Mouse (Mus musculus) spleen, postnatal 10 days (tissue): ENCODE measurements at regions not wholly inside any gene's neighbourhood (a gene's known extent, or its start where the extent isn't known, plus 50 kb on each side); places are given as distances from the start of the nearest gene placed in this dataset.

Experiments
- DNase-seq, 2 experiments: peaks; one replicate each; pipeline ENCODE4 v3.0.0; 2021 to 2022; ENCODE audit warnings: low spot score in 2 of 2

DNA sequence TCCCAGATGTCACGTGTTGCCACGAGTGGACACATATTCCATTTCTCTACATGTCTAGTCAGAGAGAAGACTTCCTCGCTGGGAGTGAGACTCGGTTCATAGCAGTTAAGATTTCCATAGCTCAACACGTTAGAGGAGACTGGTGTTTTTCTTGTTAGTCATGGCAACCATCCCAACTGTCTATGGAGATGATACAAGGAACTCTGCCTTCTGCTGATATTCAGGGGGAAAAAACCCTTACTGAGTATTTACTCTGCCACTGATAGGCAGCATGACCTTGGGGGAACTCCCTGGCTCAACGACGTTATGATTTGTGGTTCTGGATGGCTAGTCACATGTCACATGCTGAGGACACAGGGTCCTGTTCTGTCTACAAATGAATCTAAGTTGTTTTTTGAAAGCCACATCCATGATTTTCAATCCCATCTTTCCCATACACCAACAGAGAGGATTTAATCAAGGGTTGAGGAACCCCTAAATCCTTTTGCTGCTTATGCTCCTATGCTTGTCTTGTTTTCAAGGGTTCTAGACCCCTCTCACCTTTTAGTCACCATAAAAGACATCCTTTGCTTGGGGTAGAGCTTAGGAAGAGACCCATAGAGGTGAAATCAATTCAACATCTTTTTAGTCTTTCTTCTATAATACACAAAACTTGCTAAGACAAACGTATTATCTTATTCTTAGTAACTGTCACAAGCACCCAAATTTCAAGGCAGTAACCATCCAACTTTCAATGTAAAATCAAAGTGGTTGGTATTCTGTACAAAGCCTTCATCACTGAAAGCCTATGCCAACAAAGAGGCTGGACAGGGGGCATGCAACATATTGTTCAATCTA lies 50.2 kb upstream of the Adtrp start:
- no peak for DNase-seq
